Mouse (Mus musculus) liver, embryonic 14.5 days (tissue): ENCODE measurements at regions not wholly inside any gene's neighbourhood (a gene's known extent, or its start where the extent isn't known, plus 50 kb on each side); places are given as distances from the start of the nearest gene placed in this dataset.

Source experiments
- CTCF ChIP-seq: IDR thresholded peaks from 2 replicates; pipeline ENCODE4 v1.5.1; 2016; ENCODE audit warnings: antibody characterized with exemption, low read depth, control low read depth
- EP300 ChIP-seq: IDR thresholded peaks from 2 replicates; pipeline ENCODE4 v1.6.1; 2016; ENCODE audit warnings: antibody characterized with exemption, low read depth

DNA sequence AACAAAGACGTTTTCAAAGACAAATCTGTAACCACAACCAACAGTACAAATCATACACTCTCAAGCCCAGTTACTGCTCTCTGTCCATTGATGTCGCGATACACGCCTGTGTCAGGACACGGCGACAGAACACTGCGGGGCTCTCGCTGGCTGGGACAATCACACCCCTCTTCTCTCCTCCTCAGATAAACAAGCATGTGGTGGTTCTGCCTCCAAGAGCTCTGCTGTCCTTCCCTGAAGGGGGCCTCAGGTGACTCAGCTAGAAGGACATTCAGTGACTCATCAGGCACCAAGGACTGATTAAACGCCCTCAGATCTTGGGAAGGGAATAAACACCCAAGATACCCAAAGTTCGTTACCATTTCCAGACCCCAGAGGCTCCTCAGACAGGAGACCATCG lies 74.3 kb upstream of the Il12b start:
- TF ChIP-seq CTCF (no peak), EP300 (no peak)
